Mouse (Mus musculus) MEL (cell line): Measurements from ENCODE around the gene Taar3. TPM values are rescaled to one million over a fixed set of nuclear protein-coding genes. Genes with fewer than 3 reads are reported as not detected.

Experiments used
- DNase-seq: peaks from one replicate; pipeline ENCODE4 v3.0.0; 2011; ENCODE audit warnings: low read depth, low spot score
- H3K27ac ChIP-seq: 2 replicates; pipeline ENCODE4 v1.5.1; 2012; ENCODE audit warnings: low read depth, mild to moderate bottlenecking, control low read depth, low read length, moderate library complexity; ENCODE audit not compliant: control insufficient read depth
- H3K27me3 ChIP-seq, 2 experiments: fragments of 150-350 bp in 1 of 2; sonication (generic) in 1 of 2; 2 replicates each; pipeline ENCODE4 v1.6.1; 2012; ENCODE audit warnings: low read length in 2 of 2, mild to moderate bottlenecking in 2 of 2, improper control_type of control experiment in 1 of 2, moderate library complexity in 1 of 2; ENCODE audit not compliant: insufficient read depth in 2 of 2, control insufficient read depth in 1 of 2
- H3K36me3 ChIP-seq, 2 experiments: 2 replicates each; pipeline ENCODE4 v1.6.1; 2012 to 2014; ENCODE audit warnings: low read length in 2 of 2, improper control_type of control experiment in 1 of 2, inconsistent platforms in 1 of 2, mild to moderate bottlenecking in 1 of 2; ENCODE audit not compliant: insufficient read depth in 2 of 2, control insufficient read depth in 1 of 2
- H3K4me1 ChIP-seq, 2 experiments: fragments of 150-350 bp in 1 of 2; sonication (generic) in 1 of 2; 2 replicates each; pipeline ENCODE4 v1.6.1; 2012; ENCODE audit warnings: low read length in 2 of 2, improper control_type of control experiment in 1 of 2, mild to moderate bottlenecking in 1 of 2; ENCODE audit not compliant: insufficient read depth in 2 of 2, control insufficient read depth in 1 of 2
- H3K4me3 ChIP-seq, 2 experiments: fragments of 150-350 bp in 1 of 2; sonication (generic) in 1 of 2; 2 replicates each; pipeline ENCODE4 v1.5.1; 2012; ENCODE audit warnings: low read depth in 2 of 2, low read length in 2 of 2, mild to moderate bottlenecking in 2 of 2, moderate library complexity in 2 of 2, control low read depth in 1 of 2, improper control_type of control experiment in 1 of 2; ENCODE audit not compliant: control insufficient read depth in 1 of 2, insufficient read depth in 1 of 2
- H3K79me2 ChIP-seq: 2 replicates; pipeline ENCODE4 v1.6.1; 2012; ENCODE audit warnings: mild to moderate bottlenecking, low read length, moderate library complexity; ENCODE audit not compliant: control insufficient read depth, poor library complexity, insufficient read depth
- H3K9ac ChIP-seq: 2 replicates; pipeline ENCODE4 v1.6.1; 2012; ENCODE audit warnings: low read depth, mild to moderate bottlenecking, control low read depth, low read length, moderate library complexity; ENCODE audit not compliant: control insufficient read depth, poor library complexity, severe bottlenecking
- H3K9me3 ChIP-seq: fragments of 150-350 bp; sonication (generic); replicated peaks from 2 replicates; pipeline ENCODE4 v1.6.1; 2012; ENCODE audit warnings: mild to moderate bottlenecking, low read length, improper control_type of control experiment, moderate library complexity; ENCODE audit not compliant: insufficient read depth
- CHD2 ChIP-seq: IDR thresholded peaks from 2 replicates; pipeline ENCODE4 v1.6.1; 2011; ENCODE audit warnings: low read length, improper control_type of control experiment
- EP300 ChIP-seq, 2 experiments: IDR thresholded peaks; 2 replicates each; pipeline ENCODE4 v1.6.1; 2011; ENCODE audit warnings: improper control_type of control experiment in 2 of 2, low read length in 2 of 2, low read depth in 1 of 2, mild to moderate bottlenecking in 1 of 2
- HCFC1 ChIP-seq: IDR thresholded peaks from 2 replicates; pipeline ENCODE4 v1.6.1; 2012; ENCODE audit warnings: low read depth, mild to moderate bottlenecking, inconsistent platforms, low read length, improper control_type of control experiment, moderate library complexity
- JUND ChIP-seq: IDR thresholded peaks from 2 replicates; pipeline ENCODE4 v1.6.1; 2011; ENCODE audit warnings: low read depth, mild to moderate bottlenecking, improper control_type of control experiment, low read length
- MAX ChIP-seq: IDR thresholded peaks from 2 replicates; pipeline ENCODE4 v1.6.1; 2011; ENCODE audit warnings: low read length, improper control_type of control experiment
- MAZ ChIP-seq: IDR thresholded peaks from 2 replicates; pipeline ENCODE4 v1.6.1; 2012; ENCODE audit warnings: low read depth, mild to moderate bottlenecking, inconsistent platforms, low read length, improper control_type of control experiment
- MEF2A ChIP-seq: IDR thresholded peaks from 2 replicates; pipeline ENCODE4 v1.6.1; 2014; ENCODE audit warnings: low read depth, mild to moderate bottlenecking, inconsistent platforms, low read length, improper control_type of control experiment; ENCODE audit not compliant: poor library complexity, insufficient replicate concordance, severe bottlenecking; ENCODE audit errors: extremely low read depth
- MYC ChIP-seq: IDR thresholded peaks from 2 replicates; pipeline ENCODE4 v1.6.1; 2011; ENCODE audit warnings: low read depth, mild to moderate bottlenecking, low read length, improper control_type of control experiment, moderate library complexity
- NELFE ChIP-seq: IDR thresholded peaks from 2 replicates; pipeline ENCODE4 v1.6.1; 2011; ENCODE audit warnings: low read depth, low read length, improper control_type of control experiment
- NRF1 ChIP-seq: IDR thresholded peaks from 2 replicates; pipeline ENCODE4 v1.6.1; 2014; ENCODE audit warnings: low read depth, mild to moderate bottlenecking, inconsistent platforms, low read length, improper control_type of control experiment, moderate library complexity; ENCODE audit not compliant: poor library complexity, insufficient read depth, severe bottlenecking
- POLR2A ChIP-seq, 2 experiments: IDR thresholded peaks; 2 replicates each; pipeline ENCODE4 v1.6.1; 2011 to 2012; ENCODE audit warnings: low read length in 2 of 2, mild to moderate bottlenecking in 2 of 2, control low read depth in 1 of 2, improper control_type of control experiment in 1 of 2, low read depth in 1 of 2, moderate library complexity in 1 of 2; ENCODE audit not compliant: control insufficient read depth in 1 of 2, insufficient read depth in 1 of 2, poor library complexity in 1 of 2
- POLR2AphosphoS2 ChIP-seq: IDR thresholded peaks from 2 replicates; pipeline ENCODE4 v1.6.1; 2011; ENCODE audit warnings: low read length, improper control_type of control experiment
- TAL1 ChIP-seq: IDR thresholded peaks from 2 replicates; pipeline ENCODE4 v1.6.1; 2012; ENCODE audit warnings: mild to moderate bottlenecking, inconsistent platforms, low read length, moderate library complexity, mixed read lengths
- TBP ChIP-seq: IDR thresholded peaks from 2 replicates; pipeline ENCODE4 v1.8.0; 2011; ENCODE audit warnings: low read depth, low read length, improper control_type of control experiment
- UBTF ChIP-seq: IDR thresholded peaks from 2 replicates; pipeline ENCODE4 v1.6.1; 2012; ENCODE audit warnings: low read depth, mild to moderate bottlenecking, inconsistent platforms, low read length, improper control_type of control experiment, moderate library complexity, borderline replicate concordance; ENCODE audit not compliant: insufficient read depth
- USF1 ChIP-seq: IDR thresholded peaks from 2 replicates; pipeline ENCODE4 v1.6.1; 2014; ENCODE audit warnings: low read depth, mild to moderate bottlenecking, inconsistent platforms, low read length, improper control_type of control experiment, moderate library complexity
- ZC3H11A ChIP-seq: IDR thresholded peaks from 2 replicates; pipeline ENCODE4 v1.6.1; 2012; ENCODE audit warnings: low read depth, mild to moderate bottlenecking, inconsistent platforms, low read length, improper control_type of control experiment
- ZKSCAN1 ChIP-seq: IDR thresholded peaks from 2 replicates; pipeline ENCODE4 v1.6.1; 2012; ENCODE audit warnings: low read depth, mild to moderate bottlenecking, inconsistent platforms, low read length, improper control_type of control experiment, moderate library complexity
- ZNF384 ChIP-seq: IDR thresholded peaks from 2 replicates; pipeline ENCODE4 v1.6.1; 2012; ENCODE audit warnings: low read depth, mild to moderate bottlenecking, inconsistent platforms, low read length, improper control_type of control experiment
- polyA plus RNA-seq, 2 experiments: library from polyadenylated mRNA; stranded (reverse) in 1 of 2; unstranded in 1 of 2; fragments of >175 nt in 1 of 2; fragments of >200 nt in 1 of 2; gene quantifications; 2 replicates each; pipeline versions ENCODE4 v1.2.1 to v1.2.4; 2012; ENCODE audit warnings: low replicate concordance in 2 of 2, low read depth in 1 of 2; ENCODE audit not compliant: insufficient read length in 2 of 2, insufficient read depth in 1 of 2, missing spikeins in 1 of 2
- total RNA-seq: library from RNA; depleted of rRNA; stranded (reverse); fragments of 300-350 nt; gene quantifications from 2 replicates; pipeline ENCODE4 v1.2.3, GENCODE M21; 2012

Gene Taar3
- total and polyA plus RNA-seq, 3 experiments = not detected

GRCm38 (mm10) chr10:23960444-23960915, 11.1 kb downstream of the Taar3 start, which contains the start of gene Taar4:
Gene Taar4 (plus strand): TSS chr10:23960494.
- Histone ChIP-seq H3K4me1 (no peaks in the 10 kb centered on the region), H3K9ac (no peak within 1 kb of the TSS), H3K27me3 (peaks cover 0 to 1% of the 10 kb centered on the region in 2 experiments; a peak in 1 of 4 replicates), H3K36me3 (no peaks in the 10 kb centered on the region), H3K27ac (no peak within 1 kb of the TSS), H3K4me3 (no peak within 1 kb of the TSS), H3K9me3 (no peaks in the 10 kb centered on the region), H3K79me2 (no peaks in the 10 kb centered on the region)
- no peak for TF ChIP-seq TBP
- no peak for TF ChIP-seq POLR2A (IDR thresholded peaks at IDR 0.05; ENCODE audit: control insufficient read depth in 1 of 2, insufficient read depth in 1 of 2, low read depth in 1 of 2, low read length in 2 of 2, poor library complexity in 1 of 2)
- no peak for TF ChIP-seq MYC
- TF ChIP-seq CHD2 = no peak
- TF ChIP-seq MAZ = no peak
- no peak for DNase-seq

GRCm38 (mm10) chr10:23963444-23963843, 14.1 kb downstream of the Taar3 start:
- peaks cover 3 to 5% of the 10 kb centered on the region in 2 experiments; a peak in 3 of 4 replicates for H3K27me3 ChIP-seq
- DNase-seq = peak; percentile 2
- H3K79me2 ChIP-seq = no peaks in the 10 kb centered on the region
- no peaks in the 10 kb centered on the region for H3K4me1 ChIP-seq
- no peaks in the 10 kb centered on the region for H3K9me3 ChIP-seq
- H3K9ac ChIP-seq = no peak overlapping the region
- no peak overlapping the region for H3K27ac ChIP-seq
- TF ChIP-seq ZC3H11A (no peak), NELFE (no peak), EP300 (IDR thresholded peaks at IDR 0.05; ENCODE audit: low read depth in 1 of 2, low read length in 2 of 2) (no peak), JUND (no peak), CHD2 (no peak)
- H3K4me3 ChIP-seq = no peak overlapping the region
- H3K36me3 ChIP-seq = no peaks in the 10 kb centered on the region

- H3K27me3 ChIP-seq = peaks cover 8 to 10% of the 10 kb centered on the region in 2 experiments
- DNase-seq = no peak
- H3K4me3 ChIP-seq = no peak overlapping the region
- H3K27ac ChIP-seq = no peak overlapping the region
- TF ChIP-seq TBP = no peak
- no peak for TF ChIP-seq TAL1
- TF ChIP-seq ZNF384 = no peak
- TF ChIP-seq HCFC1 = no peak
- TF ChIP-seq USF1 = no peak
- TF ChIP-seq NRF1 = no peak
- TF ChIP-seq MEF2A = no peak
- no peak for TF ChIP-seq ZKSCAN1
- TF ChIP-seq POLR2A (IDR thresholded peaks at IDR 0.05; ENCODE audit: control insufficient read depth in 1 of 2, insufficient read depth in 1 of 2, low read depth in 1 of 2, low read length in 2 of 2, poor library complexity in 1 of 2) = no peak
- TF ChIP-seq POLR2AphosphoS2 = no peak
- TF ChIP-seq UBTF = no peak
- TF ChIP-seq MAX = no peak
- TF ChIP-seq ZC3H11A = no peak
- TF ChIP-seq, all 39 proteins: peak for 0
- H3K36me3 ChIP-seq = no peaks in the 10 kb centered on the region
- no peaks in the 10 kb centered on the region for H3K79me2 ChIP-seq
- no peaks in the 10 kb centered on the region for H3K9me3 ChIP-seq
- no peak overlapping the region for H3K9ac ChIP-seq
- H3K4me1 ChIP-seq = no peaks in the 10 kb centered on the region
Observed at GRCm38 (mm10) chr10:23964921-23965610, 15.7 kb downstream of the Taar3 start.
